Mouse (Mus musculus) adrenal gland, postnatal 25 days (tissue): ENCODE data around the gene Gm44579. TPM values are rescaled to one million over a fixed set of nuclear protein-coding genes. Genes with fewer than 3 reads are reported as not detected.

Source experiments
- DNase-seq: peaks from one replicate; pipeline ENCODE4 v3.0.0; 2021; ENCODE audit warnings: mixed read lengths
- long read RNA-seq: library from polyadenylated mRNA; stranded (forward); transcript quantifications from one replicate; pipeline ENCODE4 v2.0.0, GENCODE M21; 2021
- total RNA-seq: library from RNA; stranded (reverse); gene quantifications from 2 replicates; pipeline ENCODE4 v1.2.3, GENCODE M21; 2021

Gm44579 gene
- not detected in 2 replicates for total RNA-seq
- long read RNA-seq = 0 reads

DNA sequence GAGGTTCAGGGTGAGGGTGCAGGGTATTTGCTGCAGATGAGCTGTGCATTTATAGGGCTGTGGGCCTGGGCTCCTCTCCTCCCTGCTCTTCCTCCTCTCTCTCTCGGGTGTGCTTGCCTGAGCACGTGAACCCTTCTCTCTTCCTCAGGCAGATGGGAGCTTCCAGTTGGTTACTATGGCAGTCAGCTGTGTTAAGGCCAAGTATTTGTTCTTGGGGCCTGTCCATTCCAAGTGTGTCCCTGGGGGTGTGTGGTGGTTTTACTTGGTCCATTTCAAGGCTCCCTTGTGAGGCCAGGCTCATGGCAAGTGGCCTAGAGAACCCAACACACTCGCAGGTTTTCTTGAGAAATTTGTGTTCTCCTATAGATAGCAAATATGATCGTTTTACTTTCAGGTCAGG lies at the start of gene Gm44579, which contains the start of gene Olfr287:
Gene Gm44579 (minus strand): TSS at position 101 of the 400 bp plus-strand sequence.
Gene Olfr287 (minus strand): TSS at position 180 of the 400 bp plus-strand sequence.
- no peak for DNase-seq

DNA sequence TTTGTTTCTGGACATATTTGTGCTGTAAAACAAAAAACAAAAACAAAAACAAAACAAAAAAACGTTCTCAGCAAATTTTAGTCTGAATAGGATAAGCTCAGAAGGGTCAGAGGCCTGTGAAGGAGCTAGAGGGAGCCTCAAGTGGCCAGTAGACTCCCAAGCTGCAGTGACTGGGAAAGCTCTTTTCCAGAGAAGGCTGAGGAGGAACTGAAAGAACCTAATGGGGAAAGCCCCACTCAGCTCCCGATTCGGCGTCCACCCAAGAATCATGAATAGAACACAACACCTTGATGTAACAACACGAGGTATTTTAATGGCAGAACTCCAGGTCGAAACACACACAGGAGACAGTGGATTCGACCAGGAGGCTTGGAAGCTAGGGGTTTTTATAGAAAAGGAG lies 37.0 kb upstream of the Gm44579 start:
- no peak for DNase-seq

DNA sequence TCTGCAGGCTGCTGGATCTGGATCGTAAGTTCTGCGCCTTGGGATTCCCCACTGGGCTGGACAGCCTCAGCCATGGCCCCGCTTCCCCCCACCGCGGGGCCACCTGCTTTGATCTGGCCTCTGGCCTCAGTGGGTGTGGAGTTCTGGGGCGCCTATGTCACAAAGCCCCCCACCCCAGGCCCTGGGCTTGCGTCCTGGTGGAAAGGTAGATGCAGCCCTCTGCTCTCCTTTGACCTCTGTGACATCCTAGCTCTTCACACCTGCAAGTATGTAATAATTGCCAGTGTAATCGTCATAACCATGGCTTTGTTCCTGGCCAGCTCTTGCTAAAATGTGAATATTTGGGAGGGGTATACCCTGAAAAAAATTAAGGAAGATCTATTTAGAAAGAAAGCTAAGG lies 36.4 kb upstream of the Gm44579 start, which contains the start of gene H1fnt:
Gene H1fnt (minus strand): TSS at position 101 of the 400 bp plus-strand sequence.
- DNase-seq = no peak

DNA sequence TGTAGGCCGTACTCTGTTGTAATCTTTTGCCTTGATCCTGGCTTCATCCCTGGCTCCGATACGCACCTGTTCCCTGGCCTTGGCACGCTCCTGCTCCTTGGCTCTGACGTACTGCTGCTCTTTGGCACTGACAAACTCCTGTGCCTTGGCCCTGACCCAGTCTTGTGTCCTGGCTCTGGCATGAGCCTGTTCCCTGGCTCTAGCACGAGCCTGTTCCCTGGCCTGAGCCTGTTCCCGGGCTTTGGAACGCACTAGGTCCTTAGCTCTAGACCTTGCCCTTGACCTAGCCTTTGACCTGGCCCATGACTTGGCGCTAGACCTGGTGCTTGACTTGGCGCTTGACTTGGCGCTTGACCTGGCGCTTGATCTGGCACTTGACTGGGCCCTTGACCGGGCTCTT lies 35.5 kb upstream of the Gm44579 start:
- peak; percentile 22 for DNase-seq

DNA sequence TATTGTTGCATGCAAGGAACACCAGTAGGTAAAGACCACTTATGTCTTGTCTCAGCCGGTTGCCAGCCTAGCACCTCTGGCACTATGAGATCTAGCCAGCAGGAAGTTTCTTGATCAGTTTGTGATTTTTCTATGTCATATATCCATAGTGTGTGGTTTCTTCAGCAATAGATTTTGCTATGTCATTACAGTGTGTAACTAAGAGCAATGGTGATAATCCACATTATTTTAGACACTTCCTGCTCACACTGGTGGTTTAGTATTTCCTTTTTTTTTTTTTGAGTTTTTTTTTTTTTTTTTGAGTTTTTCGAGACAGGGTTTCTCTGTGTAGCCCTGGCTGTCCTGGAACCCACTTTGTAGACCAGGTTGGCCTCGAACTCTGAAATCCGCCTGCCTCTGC lies 14.7 kb upstream of the Gm44579 start:
- DNase-seq = no peak

DNA sequence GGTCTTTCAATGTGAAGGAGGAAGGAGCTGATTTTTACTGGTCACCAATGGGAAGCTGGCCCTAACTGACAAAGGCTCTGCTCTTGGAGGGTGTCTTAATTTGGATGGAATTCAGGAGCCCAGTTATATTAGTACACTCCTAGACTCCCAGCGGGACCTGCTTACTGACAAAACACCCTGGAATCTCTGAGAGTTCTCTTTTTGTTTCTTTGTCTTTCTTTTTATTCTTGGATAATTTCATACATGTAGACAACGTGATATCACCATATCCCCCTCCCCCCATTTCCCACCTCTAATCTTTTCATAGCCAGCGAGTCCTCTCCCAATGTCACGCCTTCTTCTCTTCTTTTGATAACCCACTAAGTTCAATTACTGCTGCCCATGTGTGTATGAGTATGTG lies 13.6 kb upstream of the Gm44579 start, which contains the start of gene Olfr286:
Gene Olfr286 (minus strand): TSS at position 101 of the 400 bp plus-strand sequence.
- DNase-seq = no peak

DNA sequence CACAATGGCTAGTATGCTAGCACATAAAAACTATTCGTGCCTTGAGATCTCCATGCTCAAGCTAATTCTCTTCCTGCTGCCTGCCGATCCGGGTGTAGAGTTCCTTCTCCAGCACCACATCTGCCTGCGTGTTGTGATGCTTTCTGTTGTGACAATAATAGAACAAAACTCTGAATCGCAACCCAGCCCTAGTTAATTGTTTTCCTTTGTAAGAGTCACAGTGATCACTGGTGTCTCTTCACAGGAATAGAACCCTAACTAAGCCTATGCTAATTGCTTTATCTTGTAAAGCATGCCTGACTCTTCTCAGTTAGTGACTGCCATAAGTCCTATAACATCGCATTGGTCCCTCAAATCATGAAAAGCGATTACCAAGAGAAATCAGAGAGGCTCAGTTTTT lies 5.3 kb upstream of the Gm44579 start:
- DNase-seq = no peak

DNA sequence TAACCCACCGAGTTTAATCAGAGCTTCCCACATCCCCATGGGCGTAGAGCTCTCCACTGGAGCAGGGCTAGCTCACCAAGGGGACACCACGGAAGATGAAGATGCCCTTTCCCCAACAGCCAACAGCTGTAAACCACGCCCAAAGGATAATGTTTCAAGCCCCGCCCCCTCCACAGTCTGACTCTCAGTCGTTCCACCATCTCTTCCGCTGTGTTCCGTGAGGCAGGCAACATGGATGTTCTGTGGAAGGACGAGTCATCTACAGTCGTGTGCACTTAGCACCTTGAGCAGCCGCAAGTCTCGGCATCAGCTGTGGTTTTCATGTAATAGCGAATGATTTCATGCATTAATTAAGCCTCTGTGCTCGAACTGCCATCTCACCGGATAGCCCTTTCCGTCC lies 4.8 kb upstream of the Gm44579 start:
- no peak for DNase-seq

DNA sequence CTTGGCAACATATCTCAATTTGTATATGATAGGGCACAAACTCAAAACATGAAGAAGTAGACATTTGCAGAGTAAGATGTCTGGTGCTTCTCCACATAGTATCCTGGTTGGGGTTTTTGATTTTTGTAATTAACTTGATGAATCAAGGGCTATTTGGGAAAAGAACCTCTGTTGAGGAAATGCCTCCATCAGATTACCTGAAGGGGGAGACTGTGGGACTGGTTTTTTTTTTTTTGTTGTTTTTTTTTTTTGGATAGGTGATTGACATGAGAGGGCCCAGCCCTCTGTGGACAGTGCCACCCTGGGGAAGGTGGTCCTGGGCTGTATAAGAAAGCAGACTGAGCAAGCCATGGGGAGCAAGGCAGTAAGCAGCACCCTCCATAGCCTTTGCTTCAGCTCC lies 1.6 kb upstream of the Gm44579 start:
- no peak for DNase-seq

DNA sequence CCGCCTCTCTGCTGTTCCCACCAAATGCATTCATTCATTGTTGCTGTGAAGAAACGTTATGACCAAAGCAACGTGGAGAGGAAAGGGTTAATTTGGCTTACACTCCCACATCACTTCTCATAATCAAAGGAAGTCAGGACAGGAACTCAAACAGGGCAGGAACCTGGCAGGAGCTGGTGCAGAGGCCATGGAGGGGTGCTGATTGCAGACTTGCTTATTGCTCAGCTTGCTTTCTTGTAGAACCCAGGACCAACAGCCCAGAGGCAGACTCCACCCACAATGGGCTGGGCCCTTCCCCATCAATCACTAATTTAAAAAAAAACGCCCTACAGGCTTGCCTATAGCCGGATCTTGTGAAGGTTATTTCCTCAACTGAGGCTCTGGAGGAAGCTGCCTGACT lies 6.6 kb downstream of the Gm44579 start:
- DNase-seq = no peak

DNA sequence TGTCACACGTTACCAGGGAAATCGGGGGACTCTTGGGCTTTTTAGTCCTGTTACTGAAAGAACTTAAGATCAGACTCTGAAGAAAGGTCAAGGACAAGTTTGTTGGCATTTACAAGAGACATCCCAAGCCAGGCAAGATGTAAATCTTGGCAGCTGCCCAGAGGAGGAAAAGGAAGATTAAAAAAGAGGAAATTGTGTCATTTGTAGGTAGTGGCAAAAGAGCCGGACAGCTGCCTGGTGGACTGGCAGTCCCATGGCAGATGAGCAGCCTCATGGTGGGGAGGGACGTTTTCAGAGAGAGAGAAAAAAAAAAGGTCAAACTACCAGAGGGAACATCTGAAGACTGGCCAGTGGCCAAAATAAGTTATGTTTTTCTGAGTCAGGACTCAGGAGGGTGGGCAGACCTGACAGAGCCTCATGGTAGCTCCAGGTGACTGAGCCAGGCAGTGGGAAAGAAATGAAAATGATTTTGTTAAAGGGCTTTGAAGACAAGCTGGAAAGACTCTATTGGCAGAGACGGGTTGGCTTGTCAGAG lies 7.4 kb downstream of the Gm44579 start:
- no peak for DNase-seq

DNA sequence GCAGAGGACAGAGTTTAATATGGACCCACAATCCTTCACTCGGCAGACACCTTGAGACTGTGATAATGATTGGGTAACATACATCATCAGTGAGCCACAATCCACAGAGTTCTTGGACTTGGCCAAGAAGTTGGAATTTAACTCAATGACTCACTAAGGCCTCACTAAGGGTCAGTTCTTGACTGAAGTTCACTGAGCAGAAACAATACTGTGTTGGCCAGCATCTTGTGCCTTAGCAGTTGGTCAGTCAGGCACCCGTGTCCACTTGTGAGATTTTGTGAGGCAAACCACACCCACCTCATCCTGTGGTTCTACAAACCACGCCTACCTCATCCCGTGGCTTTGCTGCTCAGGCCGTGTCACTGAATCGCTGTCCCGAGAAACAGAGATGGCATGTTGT lies 11.1 kb downstream of the Gm44579 start:
- DNase-seq = no peak

DNA sequence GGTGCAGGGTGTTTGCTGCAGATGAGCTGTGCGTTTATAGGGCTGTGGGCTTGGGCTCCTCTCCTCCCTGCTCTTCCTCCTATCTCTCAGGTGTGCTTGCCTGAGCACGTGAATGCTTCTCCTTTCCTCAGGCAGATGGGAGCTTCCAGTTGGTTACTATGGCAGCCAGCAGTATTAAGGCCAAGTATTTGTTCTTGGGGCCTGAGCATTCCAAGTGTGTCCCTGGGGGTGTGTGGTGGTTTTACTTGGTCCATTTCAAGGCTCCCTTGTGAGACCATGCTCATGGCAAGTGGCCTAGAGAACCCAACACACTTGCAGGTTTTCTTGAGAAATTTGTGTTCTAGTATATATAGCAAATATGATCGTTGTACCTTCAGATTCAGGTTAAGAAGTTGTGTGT lies 25.3 kb downstream of the Gm44579 start, which contains the start of gene Olfr288:
Gene Olfr288 (minus strand): TSS at position 101 of the 400 bp plus-strand sequence.
- DNase-seq = no peak

DNA sequence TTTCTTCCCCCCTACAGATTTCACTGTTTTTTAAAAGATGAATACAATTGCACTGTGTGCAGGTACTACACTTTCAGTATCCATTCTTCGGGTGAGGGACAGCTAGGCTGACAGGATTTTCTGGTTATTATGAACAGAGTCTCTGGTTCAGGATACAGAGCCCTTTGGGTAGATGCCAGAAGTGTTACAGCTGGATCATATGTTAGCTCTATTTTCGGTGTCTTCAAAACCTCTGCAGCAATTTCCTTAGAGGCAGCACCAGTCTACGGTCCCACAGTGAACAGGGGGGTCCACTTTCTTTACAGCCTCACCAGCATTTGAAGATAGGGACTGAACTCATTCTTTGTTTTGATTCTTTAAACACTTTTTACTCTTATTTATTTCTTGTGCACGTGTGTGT lies 36.3 kb downstream of the Gm44579 start:
- no peak for DNase-seq

DNA sequence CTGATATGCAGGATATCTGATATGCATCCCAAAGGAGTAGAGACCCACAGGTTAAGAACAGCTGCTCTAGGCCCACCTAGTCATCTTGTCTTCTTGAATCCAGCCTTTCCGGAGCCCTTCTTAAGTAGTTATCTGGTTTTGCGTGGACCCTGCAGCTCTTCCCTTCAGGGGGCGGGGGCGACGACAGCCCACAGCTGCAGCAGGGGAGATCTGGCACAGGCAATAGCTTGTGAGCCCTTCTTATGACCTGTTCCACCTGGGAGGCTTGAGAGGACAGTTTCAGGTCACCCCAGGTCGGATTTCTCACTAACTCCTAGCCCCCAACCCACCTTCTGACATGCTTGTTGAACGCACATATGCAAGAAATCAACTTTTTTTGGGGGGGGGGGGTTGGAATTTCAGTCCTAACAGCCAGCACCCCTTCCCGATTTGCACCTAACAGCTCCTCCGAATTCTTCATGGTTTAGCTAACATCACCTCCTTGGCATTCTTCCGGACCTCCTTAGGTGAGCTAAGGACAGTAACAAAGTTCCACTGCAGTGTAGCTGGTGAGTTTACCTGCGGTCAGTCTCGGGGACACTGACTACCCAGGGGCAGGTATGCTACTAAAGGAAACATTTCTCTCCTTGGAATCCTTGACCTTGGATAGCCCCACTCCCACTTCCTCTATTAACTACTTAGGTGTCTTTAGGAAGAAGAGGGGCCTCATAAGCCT lies 38.8 kb downstream of the Gm44579 start:
- DNase-seq = no peak

DNA sequence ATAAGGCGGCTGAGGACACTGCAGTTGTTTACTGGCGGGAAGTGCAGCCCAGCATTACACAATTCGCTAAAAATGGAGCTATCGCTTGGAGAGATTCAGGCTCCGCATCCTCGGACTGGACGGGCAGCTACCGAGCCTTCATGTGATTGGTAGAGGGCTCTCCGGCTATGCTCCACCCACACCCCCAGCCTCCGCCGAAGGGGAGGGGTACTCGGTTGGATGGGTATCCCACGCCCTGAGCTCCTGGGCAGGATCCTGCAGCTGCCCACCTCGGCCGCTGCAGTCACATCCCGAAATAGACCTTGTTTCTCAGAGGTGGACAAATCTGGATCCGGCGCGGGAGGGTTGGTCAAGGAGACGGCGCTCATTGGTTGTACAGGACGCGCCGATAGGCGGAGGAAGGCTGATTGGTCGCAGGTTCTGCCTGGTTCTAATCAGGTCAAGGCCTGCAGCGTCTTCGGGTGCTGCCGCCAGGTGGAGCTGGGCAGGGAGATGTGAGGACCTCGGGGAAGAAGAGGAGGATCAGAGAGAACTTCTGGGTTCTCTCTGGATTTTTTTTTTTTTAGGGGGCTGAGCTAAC lies 39.6 kb downstream of the Gm44579 start:
- peak; percentile 91 for DNase-seq

DNA sequence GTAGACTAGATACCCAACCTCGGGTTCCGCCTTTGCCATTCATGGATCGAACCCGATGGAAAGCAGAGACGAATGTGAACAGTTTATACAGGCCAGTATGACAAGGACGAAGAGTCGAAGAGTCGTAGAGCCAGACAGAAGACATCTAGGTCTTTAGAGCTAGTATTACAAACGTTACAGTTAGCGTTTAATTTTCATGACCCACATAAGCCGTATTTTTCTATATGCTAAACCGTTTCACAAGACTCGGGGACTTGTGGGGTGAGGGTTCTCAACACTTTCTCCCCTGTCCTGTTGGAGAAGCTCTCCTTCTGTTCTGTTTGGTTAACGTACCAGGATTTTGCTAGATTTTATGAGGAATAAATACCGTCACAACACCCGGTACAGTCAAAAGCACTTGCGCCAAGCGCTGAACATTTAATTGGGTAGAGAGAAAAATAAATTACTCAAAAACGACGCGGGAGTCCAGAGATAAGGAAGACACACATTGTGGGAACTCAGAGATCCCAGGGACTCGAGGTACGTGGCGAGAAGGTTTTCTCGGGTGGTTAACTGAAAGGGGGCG lies 40.1 kb downstream of the Gm44579 start:
- no peak for DNase-seq

DNA sequence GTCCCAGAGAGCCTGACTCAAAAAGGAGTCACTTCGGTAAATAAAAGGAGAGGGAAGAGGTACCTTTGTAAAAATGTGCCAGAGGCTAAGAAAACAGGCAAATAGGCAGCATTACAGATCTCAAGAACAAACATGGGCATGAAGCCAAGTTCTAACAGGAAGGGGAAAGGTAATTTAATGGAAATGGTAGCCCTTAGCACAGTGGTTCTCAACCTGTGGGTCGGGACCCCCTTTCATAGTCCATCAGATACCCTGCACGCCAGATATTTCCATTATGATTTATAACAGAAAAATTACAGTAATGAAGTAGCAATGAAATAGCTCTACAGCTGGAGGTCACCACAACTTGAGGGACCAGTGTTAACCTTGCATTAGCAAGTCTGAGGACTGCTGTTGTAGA lies 43.5 kb downstream of the Gm44579 start:
- no peak for DNase-seq

DNA sequence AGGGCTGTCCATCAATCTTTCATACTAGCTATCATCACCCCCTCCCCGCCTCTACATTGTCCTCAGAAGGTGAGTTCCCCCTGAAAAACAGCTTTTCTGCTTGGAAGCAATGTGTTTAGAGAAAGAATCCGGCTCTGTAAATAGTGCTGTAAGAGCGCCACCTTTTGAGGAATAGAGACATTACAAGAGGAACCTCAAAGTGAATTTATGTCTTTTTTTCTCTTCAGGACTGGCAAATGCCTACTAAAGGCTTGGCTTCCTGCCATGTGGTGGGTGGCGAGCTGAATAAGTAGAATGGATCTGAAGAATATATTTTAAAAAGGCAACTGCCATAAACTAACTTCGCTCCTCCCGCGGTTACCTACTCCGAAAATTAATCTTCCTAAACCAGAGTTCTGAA lies 47.0 kb downstream of the Gm44579 start:
- no peak for DNase-seq

DNA sequence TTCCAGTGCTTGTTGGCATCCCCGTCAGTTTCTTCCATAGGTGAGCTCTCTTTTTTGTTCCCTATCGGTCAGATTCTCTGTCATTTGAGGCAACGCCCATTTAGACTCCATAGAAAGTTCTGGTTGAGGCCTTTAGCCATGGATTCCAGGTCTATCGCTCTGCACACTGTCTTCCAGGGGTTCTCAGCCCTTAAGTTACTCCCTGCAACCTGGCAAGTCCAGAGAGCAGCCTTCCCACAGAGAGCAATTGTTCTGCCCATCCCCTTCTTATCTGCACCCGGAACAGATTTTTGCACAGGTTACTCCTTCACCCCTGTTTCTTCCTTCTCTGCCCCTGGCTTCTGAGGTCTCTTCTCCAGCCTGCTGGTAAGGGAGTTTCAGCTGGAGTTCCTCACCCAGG lies 48.7 kb downstream of the Gm44579 start:
- DNase-seq = no peak

DNA sequence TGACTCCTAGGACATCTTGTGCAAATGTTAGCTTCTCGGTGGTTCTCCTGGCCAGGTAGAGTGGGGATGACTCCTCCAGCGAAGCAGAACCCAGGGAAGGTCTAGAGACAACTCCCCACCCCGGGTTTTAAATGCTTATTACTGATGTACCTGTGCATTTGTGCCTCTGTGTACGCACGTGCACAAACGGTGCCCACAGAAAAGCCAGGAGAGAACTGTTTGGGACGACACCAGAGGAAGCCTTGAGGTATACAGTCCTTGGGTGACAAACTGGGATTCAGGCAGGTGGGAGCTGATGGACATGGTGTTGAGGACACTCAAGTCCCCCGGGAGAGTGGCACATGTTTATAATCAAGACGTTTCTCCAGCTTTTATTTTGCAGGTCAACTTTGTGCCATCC lies 49.9 kb downstream of the Gm44579 start:
- no peak for DNase-seq

DNA sequence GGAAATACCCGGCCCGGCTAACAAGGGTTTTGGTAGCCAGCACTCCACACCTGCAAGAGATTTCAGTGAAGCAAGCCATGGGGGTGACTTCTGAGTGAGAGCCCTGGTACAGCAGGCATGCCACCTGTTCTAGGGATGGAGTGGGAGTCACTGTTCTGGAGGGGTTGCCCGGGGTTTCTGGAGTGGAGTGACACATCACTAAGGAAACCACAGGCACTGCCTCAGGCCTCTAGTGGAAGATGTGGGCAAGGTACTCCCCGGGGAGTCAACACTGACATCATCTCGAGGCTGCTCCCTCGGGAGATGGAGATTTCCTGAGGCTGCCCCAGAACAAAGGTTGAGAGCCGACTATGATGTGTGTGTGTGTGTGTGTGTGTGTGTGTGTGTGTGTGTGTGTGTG lies 50.4 kb downstream of the Gm44579 start:
- no peak for DNase-seq

DNA sequence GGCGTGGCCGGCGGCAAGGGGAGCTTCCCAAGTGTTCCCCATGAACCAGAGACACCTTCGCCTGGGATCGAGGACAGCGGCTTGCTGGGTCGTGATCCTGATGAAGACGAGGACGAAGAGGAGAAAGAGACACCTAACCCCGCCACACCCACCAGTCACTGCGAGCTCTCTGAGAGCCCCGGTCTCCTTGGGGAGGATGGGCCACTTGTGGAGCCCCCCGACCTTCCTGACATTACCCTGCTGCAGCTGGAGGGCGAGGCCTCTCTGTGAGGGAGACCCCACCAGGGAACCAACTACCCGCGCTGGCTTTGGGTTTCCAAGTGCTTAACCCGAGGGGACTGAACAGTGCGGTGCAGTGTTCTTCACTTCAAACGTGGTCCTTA lies 52.2 kb downstream of the Gm44579 start:
- no peak for DNase-seq
